Mouse (Mus musculus) MEL (cell line): ENCODE results near the gene Ccdc12.

Experiments used
- CTCF ChIP-seq, 3 experiments: IDR thresholded peaks in 2 of 3; conservative IDR thresholded peaks in 1 of 3; 2 replicates each; pipeline ENCODE4 v1.5.1; 2011 to 2012; ENCODE audit warnings: low read length in 3 of 3, low read depth in 2 of 3, mild to moderate bottlenecking in 2 of 3, improper control_type of control experiment in 1 of 3, inconsistent platforms in 1 of 3, mixed read lengths in 1 of 3, moderate library complexity in 1 of 3; ENCODE audit not compliant: control insufficient read depth in 1 of 3, insufficient read depth in 1 of 3, poor library complexity in 1 of 3, severe bottlenecking in 1 of 3
- POLR2A ChIP-seq, 2 experiments: IDR thresholded peaks; 2 replicates each; pipeline ENCODE4 v1.6.1; 2011 to 2012; ENCODE audit warnings: low read length in 2 of 2, mild to moderate bottlenecking in 2 of 2, control low read depth in 1 of 2, improper control_type of control experiment in 1 of 2, low read depth in 1 of 2, moderate library complexity in 1 of 2; ENCODE audit not compliant: control insufficient read depth in 1 of 2, insufficient read depth in 1 of 2, poor library complexity in 1 of 2
- USF1 ChIP-seq: IDR thresholded peaks from 2 replicates; pipeline ENCODE4 v1.6.1; 2014; ENCODE audit warnings: low read depth, mild to moderate bottlenecking, inconsistent platforms, low read length, improper control_type of control experiment, moderate library complexity

DNA sequence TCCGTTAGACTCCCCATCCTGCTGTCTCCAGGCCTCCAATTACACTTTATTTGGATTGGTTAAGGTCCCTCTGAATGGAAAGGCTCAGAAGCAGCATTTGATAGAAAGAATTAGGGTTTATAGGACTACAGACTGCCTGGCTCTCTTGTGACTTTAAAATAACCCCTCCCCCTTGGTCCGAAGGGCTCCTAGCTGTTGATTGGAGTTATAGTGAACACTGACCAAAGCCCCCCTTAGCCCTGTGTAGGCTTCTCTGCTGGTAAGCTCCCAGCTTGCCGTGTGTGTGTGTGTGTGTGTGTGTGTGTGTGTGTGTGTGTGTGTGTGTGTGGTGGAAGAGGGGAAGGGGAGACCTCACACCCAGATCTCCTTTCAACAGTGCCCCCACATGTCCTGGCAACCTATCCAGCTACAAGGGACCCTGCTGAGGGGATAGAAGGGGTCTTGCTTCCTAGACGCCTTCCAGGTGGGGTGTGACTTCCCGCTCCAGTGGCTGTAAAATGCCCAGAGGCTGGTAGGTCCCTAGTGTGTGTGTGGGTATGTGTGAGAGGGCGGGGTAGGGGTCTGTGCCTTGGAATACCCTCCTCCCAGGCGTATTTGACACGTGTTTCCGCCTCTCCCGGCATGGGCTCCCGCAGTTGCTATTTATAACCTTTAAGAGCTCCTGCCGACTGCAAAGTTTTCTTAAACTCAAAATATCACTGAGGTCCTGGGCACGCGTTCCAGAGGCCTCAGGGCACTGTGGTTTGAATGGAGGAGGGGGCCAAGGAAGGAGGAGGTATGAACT, 94.3 kb downstream of the Ccdc12 start:
- no peak for TF ChIP-seq POLR2A (IDR thresholded peaks at IDR 0.05; ENCODE audit: control insufficient read depth in 1 of 2, insufficient read depth in 1 of 2, low read depth in 1 of 2, low read length in 2 of 2, poor library complexity in 1 of 2)
- TF ChIP-seq USF1 = no peak
- TF ChIP-seq CTCF (IDR thresholded peaks at IDR 0.05 in 2 of 3, conservative IDR thresholded peaks at IDR 0.05 in 1 of 3; ENCODE audit: control insufficient read depth in 1 of 3, insufficient read depth in 1 of 3, low read depth in 2 of 3, low read length in 3 of 3, poor library complexity in 1 of 3, severe bottlenecking in 1 of 3) = no peak
